ENCODE assay signal across 14 mouse cellular contexts in the genomic region with DNA sequence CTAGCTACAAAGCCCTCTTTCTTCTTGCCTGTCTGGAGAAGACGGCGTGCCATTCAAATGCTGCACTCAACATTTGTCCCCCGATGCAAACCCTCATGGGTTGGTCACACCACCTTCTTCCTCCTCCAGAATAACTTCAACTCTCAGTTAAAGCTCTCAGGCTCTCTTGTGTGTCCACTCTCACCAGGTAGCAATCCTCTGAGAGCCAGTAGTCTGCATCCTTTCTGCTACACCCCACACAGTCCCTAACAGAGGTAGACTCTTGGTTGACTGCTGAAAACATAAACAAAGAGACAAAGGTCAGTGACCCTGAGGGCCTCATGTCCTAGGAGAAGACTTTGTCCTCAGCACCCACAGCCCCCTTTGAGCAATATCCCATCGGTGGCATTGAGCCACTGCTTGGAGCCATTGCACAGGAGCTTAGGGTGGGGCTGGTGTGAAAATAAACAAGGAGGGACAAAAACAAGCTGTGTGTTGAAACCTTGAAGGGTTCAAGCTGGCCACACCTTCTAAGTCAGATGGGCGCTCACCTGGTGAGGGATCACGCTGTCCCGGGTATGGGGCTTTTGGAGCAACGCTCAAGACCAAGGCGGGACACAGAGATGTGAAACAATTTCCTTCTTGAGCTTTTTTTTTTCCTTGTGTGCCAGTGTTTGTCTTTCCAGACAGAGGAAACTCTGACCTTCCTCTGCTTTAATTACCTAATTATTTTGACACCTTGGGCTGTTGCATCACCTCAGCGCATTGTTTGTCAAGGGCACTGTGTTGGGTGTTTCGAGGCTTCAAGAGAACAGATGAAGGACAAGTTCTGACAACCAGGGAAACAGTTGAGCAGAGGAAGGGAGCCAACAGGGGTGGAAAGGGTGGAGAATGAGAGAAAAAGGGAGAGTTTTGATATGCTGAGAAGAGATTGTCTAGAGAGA.
DNase-seq lines count a peak whose midpoint lies in the region; ATAC-seq and TF ChIP-seq lines count a peak whose summit lies in the region.
"Had no signal": no experiment of that assay in that cellular context is flagged by ENCODE, and none has a peak within 500 bp of the region (broad histone marks: within the 10 kb centered on the region; RNA-seq: fewer than 3 reads in every experiment).

No protein-coding gene starts in this region.

- peaks cover 15% of the 10 kb centered on the region for H3K4me1 ChIP-seq in liver, adult 2 months (ENCODE audit: control insufficient read depth, insufficient read depth, low read length)
- H3K4me1 ChIP-seq in liver, embryonic 12.5 days: no peaks in the 10 kb centered on the region; the same call in 1 of the 2 replicates
- peaks cover 3% of the 10 kb centered on the region; the same call in 1 of the 2 replicates for H3K4me1 ChIP-seq in liver, embryonic 13.5 days (replicated peaks)
- no peaks in the 10 kb centered on the region for H3K4me1 ChIP-seq in hindbrain, embryonic 11.5 days (replicated peaks; ENCODE audit: control insufficient read depth, insufficient read depth, low read length)
- H3K4me1 ChIP-seq in hindbrain, embryonic 10.5 days (replicated peaks): no peaks in the 10 kb centered on the region
- H3K4me1 ChIP-seq: forebrain, embryonic 13.5 days; midbrain, embryonic 13.5 days had no signal

- no peak overlapping the region for H3K4me2 ChIP-seq in liver, embryonic 12.5 days
- no peak overlapping the region for H3K4me2 ChIP-seq in liver, embryonic 13.5 days
- no peak overlapping the region for H3K4me2 ChIP-seq in hindbrain, embryonic 11.5 days (replicated peaks; ENCODE audit: low read depth, low read length)
- H3K4me2 ChIP-seq: forebrain, embryonic 13.5 days; heart, embryonic 11.5 days; midbrain, embryonic 13.5 days had no signal

- 23% methylated on average over 11 of the region's 11 CpGs for WGBS in liver, adult 2 months
- WGBS in liver, embryonic 12.5 days (ENCODE audit: insufficient replicate concordance): 75% methylated on average over 11 of the region's 11 CpGs
- WGBS in liver, embryonic 13.5 days (ENCODE audit: insufficient replicate concordance): 69% methylated on average over 11 of the region's 11 CpGs
- 85% methylated on average over 11 of the region's 11 CpGs for WGBS in hindbrain, embryonic 11.5 days
- 93% methylated on average over 11 of the region's 11 CpGs for WGBS in hindbrain, embryonic 10.5 days

- no peak for ATAC-seq in liver, embryonic 12.5 days
- peak; percentile 35 for ATAC-seq in granulocyte monocyte progenitor cell, adult 5-6 weeks (replicated peaks; ENCODE audit: poor library complexity, severe bottlenecking)
- peak; percentile 51; the same call in 1 of the 2 replicates for ATAC-seq in liver, embryonic 13.5 days (ENCODE audit: low read depth)
- 0 out of 2 replicates have a peak, but pooled peaks have one; percentile 23 for ATAC-seq in neutrophil, adult 5-6 weeks (ENCODE audit: extremely low read depth, insufficient number of reproducible peaks, low FRiP score, poor library complexity, severe bottlenecking)
- no peak for ATAC-seq in hindbrain, embryonic 11.5 days (ENCODE audit: low FRiP score)
- ATAC-seq: forebrain, embryonic 13.5 days; midbrain, embryonic 13.5 days had no signal

- H3K36me3 ChIP-seq in liver, adult 2 months (ENCODE audit: control insufficient read depth, insufficient read depth, low read length): peaks cover 10% of the 10 kb centered on the region; the same call in 1 of the 2 replicates
- no peaks in the 10 kb centered on the region for H3K36me3 ChIP-seq in liver, embryonic 12.5 days
- H3K36me3 ChIP-seq in liver, embryonic 13.5 days: no peaks in the 10 kb centered on the region
- H3K36me3 ChIP-seq in hindbrain, embryonic 11.5 days (ENCODE audit: control insufficient read depth, insufficient read depth, low read length): no peaks in the 10 kb centered on the region
- no peaks in the 10 kb centered on the region for H3K36me3 ChIP-seq in hindbrain, embryonic 10.5 days
- H3K36me3 ChIP-seq: midbrain, embryonic 13.5 days had no signal

- peak overlapping the region; percentile 82 for H3K9ac ChIP-seq in liver, adult 2 months (ENCODE audit: low read depth, low read length)
- H3K9ac ChIP-seq in liver, embryonic 12.5 days: no peak overlapping the region
- no peak overlapping the region for H3K9ac ChIP-seq in liver, embryonic 13.5 days
- no peak overlapping the region for H3K9ac ChIP-seq in hindbrain, embryonic 11.5 days (ENCODE audit: low read depth, low read length)
- H3K9ac ChIP-seq: forebrain, embryonic 13.5 days; midbrain, embryonic 13.5 days had no signal

- no peak for TF ChIP-seq POLR2A in liver, adult 2 months (IDR thresholded peaks at IDR 0.05; ENCODE audit: extremely low read depth, insufficient read depth, low read length)

- H3K27me3 ChIP-seq in liver, adult 2 months (ENCODE audit: control insufficient read depth, insufficient read depth, low read length): no peaks in the 10 kb centered on the region
- H3K27me3 ChIP-seq in liver, embryonic 12.5 days (replicated peaks): no peaks in the 10 kb centered on the region
- no peaks in the 10 kb centered on the region for H3K27me3 ChIP-seq in liver, embryonic 13.5 days
- H3K27me3 ChIP-seq in hindbrain, embryonic 11.5 days (ENCODE audit: control insufficient read depth, insufficient read depth, low read length): no peaks in the 10 kb centered on the region
- no peaks in the 10 kb centered on the region for H3K27me3 ChIP-seq in hindbrain, embryonic 10.5 days (ENCODE audit: insufficient read depth, poor library complexity, severe bottlenecking)
- H3K27me3 ChIP-seq: forebrain, embryonic 13.5 days; midbrain, embryonic 13.5 days had no signal

- H3K4me3 ChIP-seq in liver, adult 2 months (ENCODE audit: insufficient read depth, low read depth, low read length): peak overlapping the region; percentile 47
- no peak overlapping the region for H3K4me3 ChIP-seq in liver, embryonic 12.5 days
- no peak overlapping the region for H3K4me3 ChIP-seq in liver, embryonic 13.5 days (replicated peaks)
- H3K4me3 ChIP-seq in hindbrain, embryonic 11.5 days (ENCODE audit: low read depth, low read length): no peak overlapping the region
- no peak overlapping the region for H3K4me3 ChIP-seq in hindbrain, embryonic 10.5 days
- H3K4me3 ChIP-seq: forebrain, embryonic 13.5 days; midbrain, embryonic 13.5 days had no signal

- peak; percentile 97 for DNase-seq in liver, adult 2 months (ENCODE audit: extremely low read depth, low read depth, low spot score)
- no peak for DNase-seq in liver, embryonic 13.5 days
- no peak for DNase-seq in hindbrain, embryonic 11.5 days (ENCODE audit: low spot score)
- no peak for DNase-seq in hindbrain, embryonic 10.5 days (ENCODE audit: low spot score)
- DNase-seq: cerebellum, adult 18-20 months; heart, postnatal 36 days; kidney, adult 2 months; right cerebral cortex, postnatal 14 days had no signal

- H3K79me2 ChIP-seq in liver, adult 2 months (ENCODE audit: control insufficient read depth, insufficient read depth, low read length): peaks cover 3% of the 10 kb centered on the region; the same call in 1 of the 2 replicates

- no peak for TF ChIP-seq CTCF in liver, adult 2 months (IDR thresholded peaks at IDR 0.05; ENCODE audit: low read depth, low read length)

- no peaks in the 10 kb centered on the region for H3K9me3 ChIP-seq in liver, embryonic 12.5 days (replicated peaks)
- H3K9me3 ChIP-seq in liver, embryonic 13.5 days (replicated peaks): no peaks in the 10 kb centered on the region
- no peaks in the 10 kb centered on the region for H3K9me3 ChIP-seq in hindbrain, embryonic 11.5 days (ENCODE audit: control insufficient read depth, low read length)
- H3K9me3 ChIP-seq in hindbrain, embryonic 10.5 days: no peaks in the 10 kb centered on the region
- H3K9me3 ChIP-seq: forebrain, embryonic 13.5 days; midbrain, embryonic 13.5 days had no signal

- H3K27ac ChIP-seq in liver, adult 2 months (replicated peaks; ENCODE audit: insufficient read depth, low read depth, low read length): peak overlapping the region; percentile 93
- no peak overlapping the region for H3K27ac ChIP-seq in liver, embryonic 12.5 days
- no peak overlapping the region for H3K27ac ChIP-seq in liver, embryonic 13.5 days
- no peak overlapping the region for H3K27ac ChIP-seq in hindbrain, embryonic 11.5 days (ENCODE audit: low read depth, low read length)
- no peak overlapping the region for H3K27ac ChIP-seq in hindbrain, embryonic 10.5 days
- H3K27ac ChIP-seq: forebrain, embryonic 13.5 days; midbrain, embryonic 13.5 days had no signal

Comparison
In these comparisons a context has a peak if more than half of its experiments do, and no peak if none do; other contexts are left out.
1. ATAC-seq: peak in granulocyte monocyte progenitor cell, adult 5-6 weeks (single experiment), liver, embryonic 13.5 days (single experiment) and neutrophil, adult 5-6 weeks (single experiment); none in liver, embryonic 12.5 days (single experiment) and hindbrain, embryonic 11.5 days (single experiment).